Mouse (Mus musculus): ENCODE measurements around the gene Ctf2. TPM values are rescaled to one million over a fixed set of nuclear protein-coding genes. Genes with fewer than 3 reads are reported as not detected.
"Not testable (repeated sequence)": the region's sequence is repeated elsewhere in the genome, so short reads cannot be mapped to it uniquely, and the experiment has no call there.

Ctf2 gene
- polyA plus RNA-seq, 1 experiment, result not detected

- DNase-seq (ENCODE audit: extremely low spot score in 1 of 2, low spot score in 1 of 2), result no peak
These were observed 13.6 kb downstream of the Ctf2 start for GRCm38 (mm10) chr7:127718339-127718738.

- peak in 1 of 2 experiments; percentile 67 for DNase-seq (ENCODE audit: extremely low spot score in 1 of 2, low spot score in 1 of 2)
These were observed 15.0 kb downstream of the Ctf2 start for GRCm38 (mm10) chr7:127716992-127717391.

- DNase-seq (ENCODE audit: extremely low spot score in 1 of 2, low spot score in 1 of 2), result no peak
These were observed 17.1 kb downstream of the Ctf2 start for GRCm38 (mm10) chr7:127714816-127715215.

GRCm38 (mm10) chr7:127712461-127713385, 19.2 kb downstream of the Ctf2 start, which contains the start of gene Ctf1:
Gene Ctf1, plus strand, starts transcription at chr7:127712736.
- DNase-seq (ENCODE audit: extremely low spot score in 1 of 2, low spot score in 1 of 2), result peak in 1 of 2 experiments; percentile 80

- no peak for DNase-seq (ENCODE audit: extremely low spot score in 1 of 2, low spot score in 1 of 2)
These were observed 20.5 kb downstream of the Ctf2 start for GRCm38 (mm10) chr7:127711456-127711855.

- no peak for DNase-seq (ENCODE audit: extremely low spot score in 1 of 2, low spot score in 1 of 2)
These were observed 20.9 kb downstream of the Ctf2 start for GRCm38 (mm10) chr7:127711031-127711430.

- no peak for DNase-seq (ENCODE audit: extremely low spot score in 1 of 2, low spot score in 1 of 2)
These were observed 22.5 kb downstream of the Ctf2 start for GRCm38 (mm10) chr7:127709261-127709979.

GRCm38 (mm10) chr7:127708207-127709078, 23.5 kb downstream of the Ctf2 start, which contains the start of gene Bcl7c:
Gene Bcl7c, minus strand, starts transcription at chr7:127708933.
- DNase-seq (ENCODE audit: extremely low spot score in 1 of 2, low spot score in 1 of 2), result peak; percentile 72 to 83

GRCm38 (mm10) chr7:127707957-127708206, 24.1 kb downstream of the Ctf2 start:
- no peak for DNase-seq (ENCODE audit: extremely low spot score in 1 of 2, low spot score in 1 of 2)

- no peak for DNase-seq (ENCODE audit: extremely low spot score in 1 of 2, low spot score in 1 of 2)
These were observed 24.7 kb downstream of the Ctf2 start for GRCm38 (mm10) chr7:127707045-127707956.

GRCm38 (mm10) chr7:127705706-127706105, 26.3 kb downstream of the Ctf2 start:
- no peak for DNase-seq (ENCODE audit: extremely low spot score in 1 of 2, low spot score in 1 of 2)

- DNase-seq (ENCODE audit: extremely low spot score in 1 of 2, low spot score in 1 of 2), result no peak
These were observed 27.4 kb downstream of the Ctf2 start for GRCm38 (mm10) chr7:127704598-127704997.

- DNase-seq (ENCODE audit: extremely low spot score in 1 of 2, low spot score in 1 of 2), result no peak
These were observed 28.3 kb downstream of the Ctf2 start for GRCm38 (mm10) chr7:127703561-127704178.

- DNase-seq (ENCODE audit: extremely low spot score in 1 of 2, low spot score in 1 of 2), result no peak
These were observed 31.1 kb downstream of the Ctf2 start for GRCm38 (mm10) chr7:127700712-127701331.

- peak in 1 of 2 experiments; percentile 59 for DNase-seq (ENCODE audit: extremely low spot score in 1 of 2, low spot score in 1 of 2)
These were observed 33.0 kb downstream of the Ctf2 start for GRCm38 (mm10) chr7:127698986-127699385.

- not testable (repeated sequence) for DNase-seq (ENCODE audit: extremely low spot score in 1 of 2, low spot score in 1 of 2)
These were observed 38.2 kb downstream of the Ctf2 start for GRCm38 (mm10) chr7:127693730-127694129.

- no peak for DNase-seq (ENCODE audit: extremely low spot score in 1 of 2, low spot score in 1 of 2)
These were observed 38.7 kb downstream of the Ctf2 start for GRCm38 (mm10) chr7:127693290-127693689.

GRCm38 (mm10) chr7:127691221-127691989, 40.6 kb downstream of the Ctf2 start:
- peak in 1 of 2 experiments; percentile 55 for DNase-seq (ENCODE audit: extremely low spot score in 1 of 2, low spot score in 1 of 2)

All from frontal cortex, adult 2 months (tissue).